Mouse (Mus musculus): ENCODE measurements around the gene Hsp90ab1.

Hsp90ab1 gene

DNA sequence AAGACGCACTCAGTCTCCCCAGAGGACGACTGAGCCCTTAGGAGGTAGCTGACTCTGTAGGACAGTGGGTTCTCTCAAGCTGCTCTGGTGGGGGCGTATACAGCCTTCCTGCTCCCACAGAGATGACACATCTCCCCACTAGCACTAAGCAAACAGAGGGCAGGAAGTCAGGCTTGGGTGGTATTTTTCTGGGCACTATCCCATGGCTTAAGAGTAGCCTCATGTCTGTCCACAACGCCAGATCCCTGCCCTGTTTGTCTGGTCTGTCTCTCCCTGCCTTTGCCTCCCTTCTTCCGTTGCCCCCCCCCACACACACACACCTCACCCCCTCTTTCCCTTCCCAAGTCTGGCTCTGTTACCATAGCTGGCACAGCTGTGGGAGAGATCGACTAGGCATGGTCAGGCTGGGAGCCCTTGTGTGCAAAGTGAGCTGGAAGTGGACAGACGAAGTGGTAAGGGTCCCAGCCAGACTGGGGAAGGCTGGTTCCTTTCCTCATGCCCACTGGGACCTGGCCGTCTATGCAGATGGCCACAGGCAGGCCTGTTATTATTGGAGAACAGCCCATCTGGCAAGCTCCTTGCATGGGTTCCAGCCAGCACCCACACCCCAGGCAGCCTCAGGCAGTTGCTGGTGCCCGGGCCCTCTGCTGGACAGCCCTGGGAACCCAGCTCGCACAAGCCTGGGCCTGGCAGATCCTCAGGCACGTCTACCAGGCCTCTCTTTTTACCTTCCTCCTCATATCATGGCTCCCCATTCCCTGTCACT lies 23.7 kb upstream of the Hsp90ab1 start:
- peak; percentile 78 to 80 for DNase-seq (ENCODE audit: low spot score in 2 of 2)

GRCm38 (mm10) chr17:45595736-45596390 lies 22.8 kb upstream of the Hsp90ab1 start:
- peak in 1 of 2 experiments; percentile 70 for DNase-seq (ENCODE audit: low spot score in 2 of 2)

- peak in 1 of 2 experiments; percentile 79 for DNase-seq (ENCODE audit: low spot score in 2 of 2)
Measured at GRCm38 (mm10) chr17:45594881-45595735, 22.0 kb upstream of the Hsp90ab1 start.

- no peak for DNase-seq (ENCODE audit: low spot score in 2 of 2)
Measured at GRCm38 (mm10) chr17:45594195-45594594, 21.1 kb upstream of the Hsp90ab1 start.

DNA sequence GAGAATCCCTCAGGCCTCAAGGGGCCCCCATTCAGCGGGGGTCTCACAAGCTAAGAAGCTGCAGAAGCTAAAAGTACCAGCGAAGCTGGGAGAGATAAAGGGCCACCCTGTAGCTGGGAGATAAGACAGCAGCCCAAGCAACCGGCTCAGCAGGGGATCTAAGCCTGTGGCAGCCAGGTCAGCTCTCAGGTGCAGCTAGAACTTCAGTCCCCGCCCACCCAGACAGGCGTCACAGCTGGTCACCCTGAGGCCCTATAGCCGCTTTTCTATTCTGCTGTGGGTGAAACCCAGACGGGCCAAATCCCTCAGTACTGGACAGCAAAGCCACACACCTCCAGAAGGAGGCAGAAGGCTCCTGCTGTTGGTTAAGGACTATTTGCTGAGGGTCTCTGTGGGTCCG lies 20.4 kb upstream of the Hsp90ab1 start:
- DNase-seq (ENCODE audit: low spot score in 2 of 2) = no peak

DNA sequence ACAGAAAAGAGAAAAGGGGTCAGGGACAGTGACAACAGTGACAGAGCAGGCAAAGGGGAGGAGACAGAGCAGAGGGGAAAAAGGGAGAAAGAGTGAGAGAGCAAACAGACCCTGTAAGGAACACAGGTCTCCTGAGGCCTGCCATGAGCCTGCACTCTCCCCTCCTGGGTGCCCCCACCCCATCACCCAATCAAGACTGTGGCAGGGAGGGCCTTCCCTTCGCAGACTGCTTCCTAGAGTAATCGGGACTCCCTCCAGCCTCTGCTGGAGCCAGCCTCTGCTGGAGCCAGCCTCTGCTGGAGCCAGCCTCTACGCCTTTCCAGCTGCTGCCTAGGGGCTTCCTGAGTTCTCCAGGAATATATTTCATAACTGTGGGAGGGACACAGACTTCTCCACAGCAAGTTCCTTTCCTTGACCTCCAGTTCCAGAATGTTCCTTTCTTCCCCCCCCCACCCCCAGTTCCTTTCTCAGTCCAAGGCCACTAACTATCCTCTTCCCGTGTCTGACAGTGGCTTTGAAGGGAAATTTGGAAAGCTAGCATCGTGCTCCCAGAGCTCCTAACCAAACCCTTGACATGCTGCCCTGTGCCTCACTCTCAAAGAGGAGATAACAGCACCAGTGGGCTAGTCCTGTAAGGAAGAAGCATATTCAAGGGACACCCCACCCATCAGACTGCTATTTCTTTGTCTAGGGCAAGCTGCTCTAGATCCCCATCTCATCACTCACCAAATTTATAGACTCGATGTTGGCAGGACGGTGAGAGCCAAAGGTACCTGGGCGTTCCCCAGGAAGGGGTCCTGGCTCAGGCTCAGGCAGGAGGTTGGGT lies 19.7 kb upstream of the Hsp90ab1 start:
- no peak for DNase-seq (ENCODE audit: low spot score in 2 of 2)

- DNase-seq (ENCODE audit: low spot score in 2 of 2) = peak in 1 of 2 experiments; percentile 41
Measured at GRCm38 (mm10) chr17:45591701-45592605, 18.9 kb upstream of the Hsp90ab1 start.

GRCm38 (mm10) chr17:45590410-45590809 lies 17.3 kb upstream of the Hsp90ab1 start:
- DNase-seq (ENCODE audit: low spot score in 2 of 2) = peak in 1 of 2 experiments; percentile 21

- DNase-seq (ENCODE audit: low spot score in 2 of 2) = peak in 1 of 2 experiments; percentile 26
Measured at GRCm38 (mm10) chr17:45589844-45590243, 16.8 kb upstream of the Hsp90ab1 start.

DNA sequence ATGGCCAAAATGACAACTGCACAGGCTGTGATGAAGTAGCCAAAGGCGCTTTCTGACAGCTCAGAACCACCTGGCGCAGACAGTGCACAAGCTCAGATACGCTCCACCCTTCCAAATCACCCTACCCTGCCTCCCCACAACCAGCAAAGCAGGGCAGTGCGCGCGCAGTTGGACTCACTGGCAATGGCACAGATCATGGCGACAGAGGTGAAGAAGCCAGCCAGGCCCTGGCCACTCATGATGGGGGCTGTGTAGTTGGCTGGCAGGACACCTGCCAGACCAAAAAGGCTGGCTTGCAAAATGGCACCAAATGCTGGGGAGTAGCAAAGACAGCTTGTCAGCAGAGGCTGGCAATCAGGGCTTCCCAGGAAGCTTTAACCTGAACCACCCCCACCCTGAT lies 16.2 kb upstream of the Hsp90ab1 start:
- peak in 1 of 2 experiments; percentile 20 for DNase-seq (ENCODE audit: low spot score in 2 of 2)

- no peak for DNase-seq (ENCODE audit: low spot score in 2 of 2)
Measured at GRCm38 (mm10) chr17:45588370-45588769, 15.3 kb upstream of the Hsp90ab1 start.

GRCm38 (mm10) chr17:45586449-45586837 lies 13.4 kb upstream of the Hsp90ab1 start:
- DNase-seq (ENCODE audit: low spot score in 2 of 2) = no peak

- DNase-seq (ENCODE audit: low spot score in 2 of 2) = no peak
Measured at GRCm38 (mm10) chr17:45585725-45586448, 12.8 kb upstream of the Hsp90ab1 start.

GRCm38 (mm10) chr17:45584939-45585678 lies 12.0 kb upstream of the Hsp90ab1 start:
- DNase-seq (ENCODE audit: low spot score in 2 of 2) = peak; percentile 86

GRCm38 (mm10) chr17:45584096-45584896 lies 11.2 kb upstream of the Hsp90ab1 start:
- DNase-seq (ENCODE audit: low spot score in 2 of 2) = peak; percentile 91 to 92

DNA sequence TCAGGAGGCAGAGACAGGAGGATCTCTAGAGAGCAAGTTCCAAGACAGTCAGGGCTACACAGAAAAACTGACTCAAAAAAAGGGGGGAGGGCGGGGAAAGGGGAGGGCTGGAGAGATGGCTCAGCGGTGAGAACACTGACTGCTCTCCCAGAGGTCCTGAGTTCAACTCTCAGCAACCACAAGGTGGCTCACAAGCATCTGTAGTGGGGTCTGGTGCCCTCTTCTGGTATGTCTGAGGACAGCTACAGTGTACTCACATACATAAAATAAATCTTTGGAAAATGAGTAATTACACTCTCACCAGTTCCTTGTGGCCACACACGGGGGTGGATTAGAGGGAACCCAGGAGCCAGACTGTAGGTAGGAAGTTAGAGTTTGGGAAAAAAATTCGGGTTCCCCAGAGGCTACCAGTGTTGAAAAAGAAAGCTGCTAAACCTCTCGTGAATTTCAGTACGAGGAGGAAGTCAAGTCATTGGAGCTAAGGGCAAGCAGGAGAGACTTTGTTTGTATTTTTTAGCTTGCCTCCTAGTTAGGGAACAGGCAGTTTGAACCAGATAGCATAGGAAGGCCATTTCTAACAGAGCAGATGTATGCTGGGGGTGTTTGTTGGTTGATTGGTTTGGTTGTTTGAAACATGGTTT lies 9.8 kb upstream of the Hsp90ab1 start:
- no peak for DNase-seq (ENCODE audit: low spot score in 2 of 2)

DNA sequence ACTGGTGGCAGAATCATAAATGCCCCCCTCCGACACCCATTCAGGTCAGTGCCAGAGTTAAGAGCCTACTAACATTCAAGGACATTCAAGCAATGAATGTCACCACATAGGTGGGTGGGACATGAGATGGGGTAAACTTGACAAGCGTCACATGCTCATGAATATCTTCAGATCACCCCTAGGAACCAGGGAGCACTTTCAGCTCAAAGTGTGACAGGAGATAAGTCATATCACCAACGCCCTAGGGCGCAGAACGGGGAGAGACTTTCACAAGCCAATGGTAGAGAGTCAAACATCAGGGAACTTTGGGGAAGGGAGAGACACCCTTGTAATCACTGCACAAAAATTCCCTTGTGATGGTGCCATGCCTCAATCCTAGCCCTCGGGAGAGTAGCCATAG lies 9.1 kb upstream of the Hsp90ab1 start:
- no peak for DNase-seq (ENCODE audit: low spot score in 2 of 2)
